Mouse (Mus musculus) stomach, postnatal 0 days (tissue): ENCODE results near the gene Setd7. TPM values are rescaled to one million over a fixed set of nuclear protein-coding genes. Genes with fewer than 3 reads are reported as not detected.
A peak's percentile ranks its signal among the peaks of the same experiment; 100 is the strongest.
"Not testable (repeated sequence)": the region's sequence is repeated elsewhere in the genome, so short reads cannot be mapped to it uniquely, and the experiment has no call there.

Experiments
- ATAC-seq: fragments of 200-750 bp; cut with Nextera tagmentation; 2 replicates; pipeline ENCODE4 v1.8.0; 2017; ENCODE audit not compliant: low FRiP score, low TSS enrichment
- DNase-seq: peaks from one replicate; pipeline ENCODE4 v3.0.0-alpha.2; 2016; ENCODE audit warnings: low spot score
- H3K27ac ChIP-seq: fragments of 300-500 bp; sonication (generic); replicated peaks from 2 replicates; pipeline ENCODE4 v1.5.1; 2014; ENCODE audit warnings: mild to moderate bottlenecking, control low read depth
- H3K27me3 ChIP-seq: fragments of 300-500 bp; sonication (generic); 2 replicates; pipeline ENCODE4 v1.6.1; 2014; ENCODE audit warnings: low read length; ENCODE audit not compliant: control insufficient read depth, insufficient read depth
- H3K36me3 ChIP-seq: fragments of 300-500 bp; sonication (generic); 2 replicates; pipeline ENCODE4 v1.6.1; 2014; ENCODE audit warnings: low read length, mixed read lengths; ENCODE audit not compliant: control insufficient read depth, insufficient read depth
- H3K4me1 ChIP-seq: fragments of 300-500 bp; sonication (generic); replicated peaks from 2 replicates; pipeline ENCODE4 v1.6.1; 2014; ENCODE audit warnings: antibody characterized with exemption; ENCODE audit not compliant: control insufficient read depth, insufficient read depth
- H3K4me2 ChIP-seq: fragments of 300-500 bp; sonication (generic); replicated peaks from 2 replicates; pipeline ENCODE4 v1.6.1; 2014; ENCODE audit warnings: low read depth, mild to moderate bottlenecking, control low read depth, moderate library complexity
- H3K4me3 ChIP-seq: fragments of 300-500 bp; sonication (generic); 2 replicates; pipeline ENCODE4 v1.5.1; 2014; ENCODE audit warnings: low read depth, low read length, control low read depth
- H3K9ac ChIP-seq: fragments of 300-500 bp; sonication (generic); 2 replicates; pipeline ENCODE4 v1.6.1; 2014; ENCODE audit warnings: mild to moderate bottlenecking, low read length, control low read depth, mixed read lengths
- H3K9me3 ChIP-seq: fragments of 300-500 bp; sonication (generic); 2 replicates; pipeline ENCODE4 v1.6.1; 2016; ENCODE audit warnings: low read length; ENCODE audit not compliant: control insufficient read depth
- CTCF ChIP-seq: IDR thresholded peaks from 2 replicates; pipeline ENCODE4 v1.5.1; 2016; ENCODE audit warnings: antibody characterized with exemption, low read depth, mild to moderate bottlenecking, moderate library complexity
- EP300 ChIP-seq: optimal IDR thresholded peaks from 2 replicates; pipeline ENCODE3; 2016; ENCODE audit warnings: antibody characterized with exemption
- WGBS: fragments of 180-500 bp; shearing (Covaris S2); extraction: QIAGEN DNeasy Blood & Tissue Kit; methylation state at CpG from one replicate; pipeline ENCODE4 v1.1.7; 2014; 5-methylcytosine and 5-hydroxymethylcytosine counted together
- polyA plus RNA-seq: library from polyadenylated mRNA; unstranded; fragments of >200 nt; fragmentation: Nextera tagmentation; extraction: Ambion mirVana; gene quantifications from 2 replicates; pipeline ENCODE4 v1.2.1, GENCODE M21; 2015

Gene Setd7
- polyA plus RNA-seq, 1 experiment from 2014 or later, result 1.8 TPM

DNA sequence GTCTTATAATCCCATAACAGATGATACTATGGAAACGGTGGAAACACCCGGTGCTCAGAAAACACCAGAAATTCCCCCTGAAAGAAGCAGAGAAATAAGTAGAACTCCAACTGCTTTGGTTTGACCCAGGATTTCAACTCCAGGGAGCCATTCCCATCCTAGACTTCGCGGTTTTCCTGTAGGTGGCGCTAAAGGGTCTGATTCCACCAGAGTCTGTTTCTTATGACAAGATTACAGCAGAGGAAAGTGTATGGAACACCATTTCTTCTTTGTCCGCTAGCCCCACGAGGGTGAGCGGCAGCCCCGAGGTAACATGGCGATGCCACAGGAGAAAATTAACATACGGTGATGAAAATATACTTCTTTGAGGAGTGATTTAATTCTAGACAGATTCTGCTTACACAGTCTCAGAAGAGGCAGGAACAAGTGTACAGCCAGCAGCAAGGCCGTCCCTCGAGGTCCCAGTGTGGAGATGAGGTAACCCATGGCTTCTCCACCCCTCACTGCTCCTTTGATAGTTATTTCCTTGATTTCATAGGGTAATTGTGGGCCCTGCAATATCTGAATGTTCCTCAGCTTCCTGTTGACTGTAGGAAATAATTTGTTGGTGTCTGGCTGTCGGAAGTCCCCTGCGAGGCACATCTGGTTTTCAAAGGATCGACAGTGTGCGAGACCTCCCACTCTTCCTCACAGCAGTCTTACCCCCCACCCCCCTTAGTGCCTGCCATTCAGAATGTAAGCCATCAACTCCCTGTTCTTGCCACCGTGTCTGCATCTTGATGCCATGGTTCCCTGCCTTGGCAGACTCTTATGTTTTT is 23.1 kb upstream of the Setd7 start:
- Histone ChIP-seq H3K36me3 (no peaks in the 10 kb centered on the region), H3K27me3 (no peaks in the 10 kb centered on the region), H3K4me3 (no peak overlapping the region), H3K9me3 (no peaks in the 10 kb centered on the region), H3K27ac (no peak overlapping the region), H3K4me2 (no peak overlapping the region), H3K9ac (no peak overlapping the region; the same call in 1 of the 2 replicates), H3K4me1 (no peaks in the 10 kb centered on the region)
- peak; percentile 91 for TF ChIP-seq CTCF
- TF ChIP-seq EP300, result no peak
- DNase-seq (peak; percentile 80), ATAC-seq (peak; percentile 75; the same call in 1 of the 2 replicates)
- 28% methylated on average over 18 of the region's 18 CpGs for WGBS

DNA sequence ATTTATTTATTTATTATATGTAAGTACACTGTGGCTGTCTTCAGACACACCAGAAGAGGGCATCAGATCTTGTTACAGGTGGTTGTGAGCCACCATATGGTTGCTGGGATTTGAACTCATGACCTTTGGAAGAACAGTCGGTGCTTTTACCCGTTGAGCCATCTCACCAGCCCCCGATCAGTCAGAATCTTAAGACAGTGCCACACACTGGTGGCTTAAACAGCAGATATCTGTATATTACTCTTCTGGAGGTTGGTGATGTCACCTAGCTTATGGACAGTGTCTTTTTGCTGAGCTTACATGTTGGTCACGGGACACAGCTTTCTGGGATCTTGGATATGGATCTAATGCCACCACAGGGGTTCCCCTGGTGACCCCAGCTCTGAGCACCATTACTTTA is 18.6 kb upstream of the Setd7 start:
- DNase-seq, H3K4me1 ChIP-seq, H3K27me3 ChIP-seq, H3K36me3 ChIP-seq, H3K9ac ChIP-seq, H3K9me3 ChIP-seq, H3K27ac ChIP-seq, ATAC-seq, H3K4me3 ChIP-seq, H3K4me2 ChIP-seq: not testable (repeated sequence)
- 73% methylated on average over 4 of the region's 4 CpGs for WGBS

DNA sequence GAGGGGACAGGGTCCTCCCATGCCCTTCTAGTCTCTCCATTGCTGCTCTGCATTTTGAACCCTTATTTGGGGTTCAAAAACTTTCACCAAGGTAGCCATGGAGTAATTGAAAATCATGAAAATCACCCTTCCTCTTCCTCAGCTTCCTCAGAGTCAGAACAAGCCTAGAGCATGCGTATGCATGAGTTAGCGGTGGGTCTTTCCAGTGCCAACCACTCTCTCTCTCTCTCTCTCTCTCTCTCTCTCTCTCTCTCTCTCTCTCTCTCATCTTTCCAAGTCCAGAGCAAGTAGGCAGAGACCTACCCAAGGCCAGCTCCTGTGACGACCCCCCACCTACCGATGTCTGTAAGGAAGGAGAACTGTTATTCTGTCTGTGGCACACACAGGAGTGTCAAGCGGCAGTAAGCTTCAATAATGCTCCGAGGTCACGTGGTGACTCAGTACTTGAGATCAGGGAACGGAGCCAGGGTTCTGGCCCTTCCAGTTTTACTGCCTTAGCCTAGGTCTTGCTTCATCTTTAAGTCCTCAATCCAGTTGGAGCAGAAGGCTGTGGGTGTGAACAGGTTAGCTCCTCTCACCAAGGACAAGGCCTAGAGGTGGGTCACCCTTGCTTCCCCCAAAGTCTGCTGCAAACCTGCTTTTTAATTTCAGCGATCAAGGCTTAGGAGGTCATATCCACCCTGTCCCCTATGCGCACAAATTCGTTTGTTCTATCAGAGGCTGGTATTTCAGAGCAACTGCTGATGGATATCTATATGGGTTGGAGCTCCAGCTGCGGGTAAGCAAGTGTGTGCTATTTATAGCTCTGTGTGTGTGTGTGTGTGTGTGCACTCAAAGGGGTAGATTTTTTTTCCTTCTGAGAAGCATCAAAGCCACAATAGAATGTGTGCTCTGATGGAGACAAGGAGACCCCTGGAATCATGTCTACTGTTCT is 17.4 kb upstream of the Setd7 start:
- DNase-seq (peak; percentile 77), ATAC-seq (peak; percentile 89)
- no peaks in the 10 kb centered on the region for H3K9me3 ChIP-seq
- H3K36me3 ChIP-seq, result no peaks in the 10 kb centered on the region
- 54% methylated on average over 12 of the region's 12 CpGs for WGBS
- peak overlapping the region; percentile 65 for H3K27ac ChIP-seq
- H3K27me3 ChIP-seq, result no peaks in the 10 kb centered on the region
- H3K4me1 ChIP-seq, result no peaks in the 10 kb centered on the region; the same call in 1 of the 2 replicates
- no peak overlapping the region for H3K4me2 ChIP-seq
- TF ChIP-seq CTCF (no peak), EP300 (peak; percentile 75)
- no peak overlapping the region for H3K4me3 ChIP-seq
- H3K9ac ChIP-seq, result no peak overlapping the region

DNA sequence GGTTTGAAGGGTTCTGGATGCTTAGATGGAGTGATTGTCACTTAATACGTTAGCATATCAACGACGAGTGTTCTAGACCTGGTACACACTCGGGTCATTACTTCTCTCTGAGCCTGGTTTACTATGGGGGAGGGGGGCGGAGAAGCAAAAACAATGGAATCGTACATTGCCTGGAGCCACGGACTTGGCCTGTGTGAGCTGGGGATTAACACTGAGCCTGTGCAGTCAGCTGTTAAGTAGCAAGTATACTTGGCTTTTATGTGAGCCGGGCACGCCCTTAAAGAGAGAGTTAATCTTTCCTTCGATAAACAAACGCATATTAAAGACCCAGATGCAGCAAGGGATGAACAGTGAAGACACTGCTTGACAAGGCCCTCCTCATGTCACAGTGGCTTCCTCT is 16.7 kb upstream of the Setd7 start:
- Histone ChIP-seq H3K4me3 (no peak overlapping the region), H3K36me3 (no peaks in the 10 kb centered on the region), H3K27ac (peak overlapping the region; percentile 58), H3K9me3 (no peaks in the 10 kb centered on the region), H3K9ac (no peak overlapping the region), H3K27me3 (no peaks in the 10 kb centered on the region), H3K4me1 (no peaks in the 10 kb centered on the region; the same call in 1 of the 2 replicates), H3K4me2 (no peak overlapping the region)
- 50% methylated on average over 11 of the region's 11 CpGs for WGBS
- no peak for TF ChIP-seq CTCF
- no peak for TF ChIP-seq EP300
- DNase-seq, result no peak
- ATAC-seq, result peak; percentile 53; the same call in 1 of the 2 replicates

GRCm38 (mm10) chr3:51573915-51574314 is 13.2 kb upstream of the Setd7 start:
- H3K27ac ChIP-seq, result no peak overlapping the region
- WGBS, result 62% methylated on average over 9 of the region's 9 CpGs
- DNase-seq, result no peak

More at GRCm38 (mm10) chr3:51573915-51574314, 13.2 kb upstream of the Setd7 start:
- TF ChIP-seq EP300 (no peak), CTCF (no peak)
- H3K36me3 ChIP-seq, result no peaks in the 10 kb centered on the region
- no peak for ATAC-seq
- H3K9me3 ChIP-seq, result no peaks in the 10 kb centered on the region
- H3K9ac ChIP-seq, result no peak overlapping the region
- no peak overlapping the region for H3K4me2 ChIP-seq
- no peaks in the 10 kb centered on the region; the same call in 1 of the 2 replicates for H3K4me1 ChIP-seq
- H3K27me3 ChIP-seq, result no peaks in the 10 kb centered on the region
- H3K4me3 ChIP-seq, result no peak overlapping the region
